Mouse (Mus musculus) forebrain, embryonic 16.5 days (tissue): ENCODE results near the gene Aph1a. TPM values are rescaled to one million over a fixed set of nuclear protein-coding genes. Genes with fewer than 3 reads are reported as not detected.
A peak's percentile ranks its signal among the peaks of the same experiment; 100 is the strongest.

ENCODE experiments used
- ATAC-seq: fragments of 200-750 bp; cut with Nextera tagmentation; 2 replicates; pipeline ENCODE4 v1.8.0; 2017; ENCODE audit warnings: mild to moderate bottlenecking, moderate library complexity
- H3K27ac ChIP-seq: fragments of 300-500 bp; sonication (generic); 2 replicates; pipeline ENCODE4 v1.5.1; 2014; ENCODE audit warnings: low read length, control low read depth
- H3K27me3 ChIP-seq: fragments of 300-500 bp; sonication (generic); replicated peaks from 2 replicates; pipeline ENCODE4 v1.6.1; 2014; ENCODE audit warnings: low read length; ENCODE audit not compliant: control insufficient read depth, insufficient read depth
- H3K36me3 ChIP-seq: fragments of 300-500 bp; sonication (generic); 2 replicates; pipeline ENCODE4 v1.6.1; 2014; ENCODE audit not compliant: control insufficient read depth, insufficient read depth
- H3K4me1 ChIP-seq: fragments of 300-500 bp; sonication (generic); replicated peaks from 2 replicates; pipeline ENCODE4 v1.6.1; 2014; ENCODE audit warnings: low read length; ENCODE audit not compliant: control insufficient read depth, insufficient read depth
- H3K4me2 ChIP-seq: fragments of 300-500 bp; sonication (generic); 2 replicates; pipeline ENCODE4 v1.6.1; 2014; ENCODE audit warnings: mild to moderate bottlenecking, low read length, control low read depth
- H3K4me3 ChIP-seq: fragments of 300-500 bp; sonication (generic); replicated peaks from 2 replicates; pipeline ENCODE4 v1.5.1; 2014; ENCODE audit warnings: mild to moderate bottlenecking, low read length, control low read depth
- H3K9ac ChIP-seq: fragments of 300-500 bp; sonication (generic); replicated peaks from 2 replicates; pipeline ENCODE4 v1.6.1; 2014; ENCODE audit warnings: low read depth, low read length, control low read depth
- H3K9me3 ChIP-seq: fragments of 300-500 bp; sonication (generic); 2 replicates; pipeline ENCODE4 v1.6.1; 2016; ENCODE audit warnings: low read length; ENCODE audit not compliant: control insufficient read depth
- WGBS: fragments of 180-500 bp; shearing (Covaris S2); extraction: QIAGEN DNeasy Blood & Tissue Kit; methylation state at CpG from one replicate; pipeline ENCODE4 v1.1.7; 2014; 5-methylcytosine and 5-hydroxymethylcytosine counted together
- polyA plus RNA-seq: library from polyadenylated mRNA; unstranded; fragments of >200 nt; fragmentation: Nextera tagmentation; extraction: Ambion mirVana; gene quantifications from 2 replicates; pipeline ENCODE4 v1.2.1, GENCODE M21; 2015

The Aph1a gene
- polyA plus RNA-seq, 1 experiment from 2014 or later, result 35.6 TPM

DNA sequence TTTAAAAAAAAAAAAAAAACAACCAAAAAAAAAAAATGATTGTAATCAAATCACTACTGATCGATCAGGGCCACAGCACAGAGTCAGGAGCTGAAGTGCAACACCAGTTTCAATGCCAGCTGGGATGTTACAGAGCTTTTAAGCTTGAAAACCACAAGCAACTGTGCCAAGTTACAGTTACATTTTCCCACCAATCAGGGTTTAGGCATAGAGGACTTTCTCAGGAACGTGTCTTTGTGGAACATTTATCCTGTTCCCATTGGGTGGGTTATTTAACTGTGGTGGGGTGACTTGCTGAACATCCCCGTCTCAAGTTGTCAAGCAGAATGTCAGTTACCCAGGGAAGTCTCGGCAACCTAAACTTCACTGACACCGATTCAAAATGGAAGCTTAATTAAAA, 31.3 kb downstream of the Aph1a start:
- no peak overlapping the region for H3K4me2 ChIP-seq
- no peaks in the 10 kb centered on the region for H3K27me3 ChIP-seq
- H3K4me3 ChIP-seq, result no peak overlapping the region
- no peak overlapping the region for H3K27ac ChIP-seq
- no peaks in the 10 kb centered on the region for H3K36me3 ChIP-seq
- no peaks in the 10 kb centered on the region for H3K9me3 ChIP-seq
- ATAC-seq, result no peak
- 84% methylated on average over 5 of the region's 5 CpGs for WGBS
- peaks cover 5% of the 10 kb centered on the region; the same call in 1 of the 2 replicates for H3K4me1 ChIP-seq
- no peak overlapping the region for H3K9ac ChIP-seq

DNA sequence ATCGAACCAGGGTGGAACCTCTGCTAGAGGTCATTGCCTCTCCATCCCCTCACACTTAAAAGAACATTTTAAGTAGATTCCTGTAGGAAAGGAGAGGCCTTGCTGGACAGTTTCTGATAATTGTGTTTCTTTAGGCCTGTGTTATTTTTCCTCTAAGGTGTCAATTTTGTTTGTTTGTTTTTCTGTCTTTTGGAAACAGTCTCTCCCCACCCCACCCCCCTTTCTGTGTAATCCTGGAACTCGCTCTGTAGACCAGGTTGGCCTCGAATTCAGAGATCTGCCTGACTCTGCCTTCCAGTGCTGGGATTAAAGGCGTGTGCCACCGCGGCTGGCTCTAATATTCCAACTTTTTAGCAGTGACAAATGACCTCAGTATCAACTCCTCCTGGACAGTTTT, 34.5 kb downstream of the Aph1a start:
- 77% methylated on average over 6 of the region's 6 CpGs for WGBS
- no peaks in the 10 kb centered on the region for H3K9me3 ChIP-seq
- no peaks in the 10 kb centered on the region for H3K36me3 ChIP-seq
- ATAC-seq, result no peak
- H3K4me2 ChIP-seq, result peak overlapping the region; percentile 64
- peak overlapping the region; percentile 68 for H3K27ac ChIP-seq
- H3K4me1 ChIP-seq, result peaks cover 13% of the 10 kb centered on the region
- H3K9ac ChIP-seq, result peak overlapping the region; percentile 45; the same call in 1 of the 2 replicates
- H3K27me3 ChIP-seq, result no peaks in the 10 kb centered on the region
- peak overlapping the region; percentile 79 for H3K4me3 ChIP-seq

DNA sequence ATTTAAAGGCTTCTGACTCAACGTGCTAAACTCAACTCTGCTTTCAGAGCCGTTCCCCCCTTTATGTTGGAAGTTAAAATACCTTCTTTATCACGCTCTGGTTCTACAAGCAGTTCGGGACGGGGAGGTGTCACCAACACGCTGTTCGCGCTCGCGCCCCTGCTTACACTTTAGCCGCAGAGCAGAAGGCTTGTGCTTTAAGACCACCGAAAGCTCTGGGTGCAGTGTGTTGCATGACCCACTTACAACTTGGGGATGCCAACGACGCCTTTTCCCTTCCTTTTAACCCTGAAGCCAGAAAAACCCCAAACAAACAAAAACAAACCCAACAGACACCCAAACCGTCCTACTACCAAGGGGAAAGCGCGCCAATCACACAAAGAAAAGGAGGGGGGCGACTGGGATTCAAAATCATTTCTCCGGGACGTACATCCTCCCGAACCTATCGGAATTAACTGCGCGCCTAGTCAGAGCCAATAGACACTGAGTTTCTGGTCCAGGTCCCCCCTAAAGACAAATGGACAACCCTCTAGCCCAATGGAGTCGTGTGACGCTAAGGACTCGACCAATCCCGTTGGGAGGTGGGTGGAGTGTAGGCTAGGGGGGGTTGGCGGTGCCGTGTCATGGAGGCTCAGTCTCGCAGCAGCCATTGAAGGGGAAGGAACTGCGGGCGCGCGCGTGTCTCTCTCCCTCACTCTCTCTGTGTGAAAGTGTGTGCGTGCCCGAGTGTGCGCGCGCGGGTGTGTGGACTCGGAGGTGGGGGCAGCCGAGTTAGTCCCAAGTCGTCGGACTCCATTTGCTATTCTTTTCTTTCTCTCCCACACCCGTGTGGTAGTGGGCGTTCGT, 35.1 kb downstream of the Aph1a start, which contains the start of gene Anp32e:
Gene Anp32e, plus strand, starts transcription at position 589 of the 846 bp plus-strand sequence.
- H3K36me3 ChIP-seq, result no peaks in the 10 kb centered on the region
- H3K4me2 ChIP-seq, result peak within 1 kb of the TSS; percentile 78
- H3K27ac ChIP-seq, result peak within 1 kb of the TSS; percentile 91
- H3K4me1 ChIP-seq, result peaks cover 13% of the 10 kb centered on the region
- peak within 1 kb of the TSS; percentile 84 for H3K9ac ChIP-seq
- no peaks in the 10 kb centered on the region for H3K9me3 ChIP-seq
- ATAC-seq, result peak; percentile 100
- H3K4me3 ChIP-seq, result peak within 1 kb of the TSS; percentile 79
- no peaks in the 10 kb centered on the region for H3K27me3 ChIP-seq
- under 1% methylated on average over 49 of the region's 49 CpGs for WGBS

DNA sequence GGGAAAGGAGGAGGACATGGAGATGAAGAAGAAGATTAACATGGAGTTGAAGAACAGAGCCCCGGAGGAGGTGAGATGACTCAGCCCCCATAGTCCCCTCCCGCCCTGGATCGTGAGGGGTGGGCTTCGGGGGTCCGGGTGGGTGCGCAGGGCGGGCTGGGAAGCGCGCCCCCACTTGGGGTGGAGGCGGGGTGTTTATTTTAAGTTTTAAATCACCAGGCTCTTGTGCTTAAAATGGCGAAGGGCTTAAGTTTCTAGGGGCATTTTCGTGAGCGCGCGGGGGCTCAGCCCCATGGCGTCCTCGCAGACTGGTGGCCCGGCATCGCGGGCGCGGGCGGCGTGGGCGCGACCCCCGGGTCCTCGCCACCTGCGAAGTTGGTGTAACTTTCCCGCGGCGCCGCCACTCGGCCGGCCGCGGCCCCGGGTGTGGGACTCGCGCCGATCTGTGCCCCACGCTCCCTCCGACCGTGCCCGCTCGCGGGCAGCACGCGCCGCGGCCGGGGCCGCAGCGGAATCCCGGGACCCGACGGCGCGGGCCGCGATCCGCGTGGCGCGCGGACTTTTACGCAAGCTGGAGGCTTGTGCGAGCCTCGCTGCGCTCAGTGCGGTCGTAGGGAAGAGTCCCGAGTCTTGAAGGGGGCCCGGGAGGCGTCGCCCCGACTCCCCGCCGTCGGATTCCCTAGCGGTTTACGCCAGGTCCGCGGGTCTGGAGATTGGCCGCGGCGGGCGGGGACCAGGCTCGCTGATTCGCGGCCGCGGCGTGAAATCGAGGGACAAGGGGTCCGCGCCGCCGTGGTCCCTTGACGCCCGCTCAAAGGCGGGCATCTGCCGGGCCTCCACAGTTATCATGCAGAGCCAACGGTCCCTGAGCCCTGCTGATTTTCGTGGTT, 36.1 kb downstream of the Aph1a start:
- Histone ChIP-seq H3K4me3 (peak overlapping the region; percentile 79), H3K9me3 (no peaks in the 10 kb centered on the region), H3K27me3 (no peaks in the 10 kb centered on the region), H3K36me3 (peaks cover 3% of the 10 kb centered on the region; the same call in 1 of the 2 replicates), H3K4me1 (peaks cover 13% of the 10 kb centered on the region), H3K4me2 (peak overlapping the region; percentile 78), H3K27ac (peak overlapping the region; percentile 91), H3K9ac (peak overlapping the region; percentile 84)
- peak; percentile 30 for ATAC-seq
- under 1% methylated on average over 99 of the region's 105 CpGs for WGBS

DNA sequence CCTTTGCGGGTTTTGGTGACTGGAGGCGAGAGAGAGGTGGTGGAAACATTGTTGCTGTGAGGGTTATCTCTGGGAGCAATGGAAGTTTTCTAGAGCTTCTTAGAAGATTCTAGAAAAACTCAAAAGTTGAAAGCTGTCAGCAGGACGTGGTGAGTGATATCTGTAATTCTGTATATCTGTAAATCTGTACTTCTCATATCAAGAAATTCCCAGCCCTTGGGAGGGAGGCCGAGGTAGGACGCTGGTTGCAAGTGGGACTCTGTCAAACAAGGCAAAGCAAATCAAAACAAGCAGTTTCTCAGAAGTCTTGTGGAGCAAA, 36.7 kb downstream of the Aph1a start:
- no peak for ATAC-seq
- peak overlapping the region; percentile 84 for H3K9ac ChIP-seq
- WGBS, result 3% methylated on average over 5 of the region's 5 CpGs

DNA sequence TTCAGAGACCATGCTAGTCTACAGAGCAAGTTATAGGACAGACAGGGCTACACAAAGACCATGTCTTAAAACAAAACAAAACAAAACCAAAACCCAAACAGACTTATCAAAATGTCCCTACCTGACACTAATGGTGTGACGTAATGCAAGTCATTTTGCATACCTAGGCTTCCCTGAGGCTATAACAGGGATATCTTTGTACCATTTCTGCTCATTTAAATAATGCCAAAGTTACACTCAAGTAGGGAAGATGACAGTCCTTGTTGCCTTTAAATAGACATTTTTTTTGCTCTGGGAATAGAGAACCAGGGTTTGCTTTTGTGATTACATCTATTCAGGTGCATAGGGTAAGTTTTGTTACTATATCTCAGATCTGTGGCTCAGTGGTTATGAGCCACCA, 37.7 kb downstream of the Aph1a start:
- no peak overlapping the region for H3K9ac ChIP-seq
- H3K27ac ChIP-seq, result no peak overlapping the region
- no peak for ATAC-seq
- peaks cover 5% of the 10 kb centered on the region; the same call in 1 of the 2 replicates for H3K36me3 ChIP-seq
- peaks cover 13% of the 10 kb centered on the region for H3K4me1 ChIP-seq
- H3K27me3 ChIP-seq, result no peaks in the 10 kb centered on the region
- H3K9me3 ChIP-seq, result no peaks in the 10 kb centered on the region
- no peak overlapping the region for H3K4me3 ChIP-seq
- 77% methylated on average over 1 of the region's 1 CpGs for WGBS
- no peak overlapping the region for H3K4me2 ChIP-seq

More for the DNA sequence above, 36.7 kb downstream of the Aph1a start:
- H3K4me2 ChIP-seq, result peak overlapping the region; percentile 78
- H3K27me3 ChIP-seq, result no peaks in the 10 kb centered on the region
- H3K36me3 ChIP-seq, result peaks cover 5% of the 10 kb centered on the region; the same call in 1 of the 2 replicates
- peak overlapping the region; percentile 91 for H3K27ac ChIP-seq
- H3K4me3 ChIP-seq, result peak overlapping the region; percentile 79
- no peaks in the 10 kb centered on the region for H3K9me3 ChIP-seq
- peaks cover 13% of the 10 kb centered on the region for H3K4me1 ChIP-seq

DNA sequence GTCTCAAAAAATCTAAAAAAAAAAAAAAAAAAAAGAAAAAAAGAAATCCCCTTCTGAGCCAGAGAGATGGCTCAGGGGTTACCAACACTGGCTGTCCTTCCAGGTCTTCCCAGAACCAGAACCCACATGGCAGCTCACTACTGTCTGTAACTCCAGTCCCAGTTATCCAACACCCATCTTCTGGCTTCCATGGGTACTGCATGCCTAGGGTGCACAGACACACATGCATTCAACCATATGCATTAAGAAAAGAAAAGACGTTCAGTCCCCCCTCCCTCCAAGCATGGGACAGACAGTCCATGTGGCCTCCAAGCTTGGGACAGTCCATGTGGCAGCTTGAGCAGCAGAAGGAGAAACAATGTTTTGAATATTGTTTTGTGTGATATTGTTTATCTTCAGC, 38.4 kb downstream of the Aph1a start:
- WGBS, result 31% methylated on average over 1 of the region's 1 CpGs
- H3K4me3 ChIP-seq, result no peak overlapping the region

DNA sequence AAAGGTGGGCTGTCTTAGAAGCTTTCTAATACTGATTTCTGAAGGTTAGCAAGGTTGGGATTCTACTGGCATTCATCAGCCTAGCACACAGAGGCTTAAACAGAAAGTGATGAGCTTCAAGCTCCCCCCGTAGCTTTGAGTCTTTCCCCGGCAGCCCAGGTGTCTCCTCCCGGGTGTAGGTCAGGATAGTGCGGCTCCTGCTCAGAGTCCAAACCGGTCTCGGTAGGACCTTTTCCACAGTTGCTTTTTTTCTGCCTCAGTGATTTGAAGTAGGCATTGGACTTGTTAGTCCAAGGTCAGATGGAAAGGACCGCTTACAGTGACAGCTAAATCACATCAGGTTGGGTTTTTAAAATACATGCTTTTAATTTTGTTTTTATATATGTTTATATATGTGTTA, 38.8 kb downstream of the Aph1a start:
- no peak for ATAC-seq
- Histone ChIP-seq H3K4me2 (no peak overlapping the region), H3K27ac (no peak overlapping the region), H3K4me3 (no peak overlapping the region), H3K27me3 (no peaks in the 10 kb centered on the region), H3K9ac (no peak overlapping the region), H3K36me3 (peaks cover 12% of the 10 kb centered on the region), H3K4me1 (peaks cover 13% of the 10 kb centered on the region), H3K9me3 (no peaks in the 10 kb centered on the region)
- 92% methylated on average over 7 of the region's 7 CpGs for WGBS

More for the DNA sequence above, 38.4 kb downstream of the Aph1a start:
- Histone ChIP-seq H3K36me3 (peaks cover 8% of the 10 kb centered on the region), H3K4me1 (peaks cover 13% of the 10 kb centered on the region), H3K27me3 (no peaks in the 10 kb centered on the region), H3K4me2 (no peak overlapping the region), H3K9me3 (no peaks in the 10 kb centered on the region), H3K9ac (no peak overlapping the region), H3K27ac (no peak overlapping the region)
- ATAC-seq, result no peak

DNA sequence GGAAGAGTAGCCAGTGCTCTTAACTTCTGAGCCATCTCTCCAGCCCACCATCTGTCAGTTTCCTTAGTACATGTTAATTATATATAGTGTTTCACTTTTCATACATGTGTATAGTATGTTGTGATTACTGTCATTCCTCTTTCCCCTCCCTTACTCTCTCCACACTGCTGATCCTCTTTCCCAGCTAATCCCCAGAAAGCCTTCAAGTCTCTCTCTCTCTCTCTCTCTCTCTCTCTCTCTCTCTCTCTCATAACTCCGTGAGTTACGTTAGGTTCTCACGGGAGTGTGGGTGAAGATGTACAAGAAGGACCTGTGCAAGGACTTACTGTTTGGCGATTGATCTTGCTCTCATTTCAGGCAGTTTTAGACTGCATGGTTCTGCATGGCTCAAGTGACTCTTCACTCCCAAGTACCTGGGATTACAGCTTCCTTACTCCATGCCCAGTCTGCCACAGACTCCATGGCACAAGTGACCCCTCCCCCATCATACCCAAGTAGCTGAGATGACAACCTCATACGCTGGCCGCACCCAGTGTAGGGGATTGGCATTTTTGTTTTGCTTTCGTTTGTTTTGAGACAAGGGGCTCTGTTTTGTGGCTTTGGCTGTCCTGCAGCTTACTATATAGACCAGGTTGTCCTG, 39.5 kb downstream of the Aph1a start:
- no peak overlapping the region for H3K4me2 ChIP-seq
- H3K27me3 ChIP-seq, result no peaks in the 10 kb centered on the region
- no peak overlapping the region for H3K27ac ChIP-seq
- no peak overlapping the region for H3K4me3 ChIP-seq
- 94% methylated on average over 7 of the region's 7 CpGs for WGBS
- ATAC-seq, result no peak
- peaks cover 12% of the 10 kb centered on the region for H3K4me1 ChIP-seq
- no peaks in the 10 kb centered on the region for H3K9me3 ChIP-seq
- H3K36me3 ChIP-seq, result peaks cover 18% of the 10 kb centered on the region
- H3K9ac ChIP-seq, result no peak overlapping the region
